13 mouse cellular contexts compared by ENCODE assay signal in the genomic region with DNA sequence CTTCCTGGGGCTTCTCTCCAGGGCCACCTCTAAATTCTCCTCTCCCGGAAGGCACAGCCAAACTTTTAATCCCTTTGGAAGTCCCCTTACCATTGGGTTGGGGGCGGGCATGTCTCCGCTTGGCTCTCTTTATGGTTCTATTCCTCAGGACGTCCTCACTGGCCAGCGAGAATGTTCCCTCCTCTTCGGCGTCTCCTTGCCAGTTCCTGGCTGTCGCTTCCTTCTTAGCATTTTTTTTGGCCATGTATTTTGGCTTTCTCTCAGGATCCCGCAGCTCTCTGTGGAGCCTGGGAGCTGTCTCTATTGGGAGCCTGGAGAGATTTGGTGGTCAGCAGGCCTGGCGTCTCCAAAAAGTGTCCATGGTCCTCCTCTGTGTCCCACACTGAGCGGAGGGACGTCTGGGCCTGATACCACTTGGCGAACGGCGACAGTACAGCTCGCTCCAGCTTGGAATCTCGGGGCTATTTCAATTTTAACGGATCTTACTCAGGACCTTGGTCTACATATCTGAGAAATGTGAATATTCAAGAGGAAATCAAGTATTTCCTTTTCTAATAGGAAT. TPM values are rescaled to one million over a fixed set of nuclear protein-coding genes. Genes with fewer than 3 reads are reported as not detected.
A peak's percentile ranks its signal among the peaks of the same experiment; 100 is the strongest.
DNase-seq lines count a peak whose midpoint lies in the region; ATAC-seq lines count a peak whose summit lies in the region.
"Had no signal": no experiment of that assay in that cellular context is flagged by ENCODE, and none has a peak within 500 bp of the region (broad histone marks: within the 10 kb centered on the region; RNA-seq: fewer than 3 reads in every experiment).

A gene (minus strand): TSS at position 426 of the 562 bp plus-strand sequence.

- no peak for DNase-seq in cerebellum, adult 11 months
- peak; percentile 5 for DNase-seq in kidney, postnatal 10 days
- DNase-seq in kidney, postnatal 36 days = no peak
- DNase-seq in lung, postnatal 4 days = peak; percentile 4 to 46
- DNase-seq in lung, postnatal 25 days (ENCODE audit: low spot score) = no peak
- peak; percentile 3 for DNase-seq in heart, postnatal 25 days (ENCODE audit: low spot score)
- DNase-seq: thymus, adult 18-20 months had no signal

- ATAC-seq in cerebellum, adult (ENCODE audit: insufficient number of reproducible peaks, low FRiP score, low TSS enrichment) = peak; percentile 18; the same call in 1 of the 2 replicates
- ATAC-seq in megakaryocyte-erythroid progenitor cell, adult 5-6 weeks (replicated peaks; ENCODE audit: low FRiP score, low TSS enrichment, poor library complexity, severe bottlenecking) = no peak
- ATAC-seq: intestine, embryonic 15.5 days; midbrain, embryonic 15.5 days had no signal

- intact Hi-C loops in heart, postnatal 25 days (cut with DNase I) = no loop called here

RNA-seq across cellular contexts. Expression of the gene that starts here (rescaled TPM):
- not detected for total RNA-seq in heart, postnatal 25 days (2021)
- not detected in 2 replicates for total RNA-seq in megakaryocyte-erythroid progenitor cell, adult 5-6 weeks (2014; fragmentation: Nextera tagmentation)
- not detected in 2 replicates for total RNA-seq in megakaryocyte-erythroid progenitor cell, adult 5-6 weeks (2017)
- total RNA-seq: layer of hippocampus, postnatal 36 days; megakaryocyte progenitor cell, adult 5-6 weeks had no signal

Comparison
In these comparisons a context has a peak if more than half of its experiments do, and no peak if none do; other contexts are left out.
1. DNase-seq: peak in kidney, postnatal 10 days (single experiment) and lung, postnatal 4 days (2 of 2); none in cerebellum, adult 11 months (single experiment), kidney, postnatal 36 days (0 of 2) and lung, postnatal 25 days (single experiment).
2. Peak in DNase-seq in heart, postnatal 25 days; RNA of the gene not detected or under 1 TPM.